Mouse (Mus musculus): ENCODE measurements around the gene Mcts2.

GRCm38 (mm10) chr2:152725178-152725750 is 38.4 kb downstream of the Mcts2 start:
- TF ChIP-seq CTCF (IDR thresholded peaks at IDR 0.05; ENCODE audit: extremely low read depth, insufficient read depth, low read length) (no peak), POLR2A (IDR thresholded peaks at IDR 0.05; ENCODE audit: extremely low read depth, insufficient read depth, low read length) (no peak)

All from cortical plate, adult 2 months (tissue).